Mouse (Mus musculus) neural tube, embryonic 12.5 days (tissue): ENCODE results near the gene Dapl1. TPM values are rescaled to one million over a fixed set of nuclear protein-coding genes. Genes with fewer than 3 reads are reported as not detected.
A peak's percentile ranks its signal among the peaks of the same experiment; 100 is the strongest.

Experiments used
- ATAC-seq: fragments of 200-750 bp; cut with Nextera tagmentation; 2 replicates; pipeline ENCODE4 v1.8.0; 2017; ENCODE audit warnings: low read depth, mild to moderate bottlenecking, moderate TSS enrichment, moderate library complexity; ENCODE audit not compliant: low FRiP score
- H3K27ac ChIP-seq: fragments of 300-500 bp; sonication (generic); 2 replicates; pipeline ENCODE4 v1.5.1; 2016
- H3K27me3 ChIP-seq: fragments of 300-500 bp; sonication (generic); replicated peaks from 2 replicates; pipeline ENCODE4 v1.6.1; 2016; ENCODE audit warnings: mild to moderate bottlenecking
- H3K36me3 ChIP-seq: fragments of 300-500 bp; sonication (generic); 2 replicates; pipeline ENCODE4 v1.6.1; 2016; ENCODE audit warnings: mild to moderate bottlenecking
- H3K4me1 ChIP-seq: fragments of 300-500 bp; sonication (generic); 2 replicates; pipeline ENCODE4 v1.6.1; 2016
- H3K4me2 ChIP-seq: fragments of 300-500 bp; sonication (generic); replicated peaks from 2 replicates; pipeline ENCODE4 v1.6.1; 2016; ENCODE audit warnings: mild to moderate bottlenecking
- H3K4me3 ChIP-seq: fragments of 300-500 bp; sonication (generic); 2 replicates; pipeline ENCODE4 v1.5.1; 2016
- H3K9ac ChIP-seq: fragments of 300-500 bp; sonication (generic); 2 replicates; pipeline ENCODE4 v1.6.1; 2016; ENCODE audit warnings: mild to moderate bottlenecking
- H3K9me3 ChIP-seq: fragments of 300-500 bp; sonication (generic); 2 replicates; pipeline ENCODE4 v1.6.1; 2016; ENCODE audit warnings: mild to moderate bottlenecking
- WGBS: fragments of 180-500 bp; shearing (Covaris S2); methylation state at CpG from one replicate; pipeline ENCODE4 v1.1.7; 2016; 5-methylcytosine and 5-hydroxymethylcytosine counted together
- polyA plus RNA-seq: library from polyadenylated mRNA; unstranded; fragments of >200 nt; fragmentation: Nextera tagmentation; extraction: Ambion mirVana; gene quantifications from 2 replicates; pipeline ENCODE4 v1.2.1, GENCODE M21; 2016

The Dapl1 gene
- polyA plus RNA-seq, 1 experiment from 2014 or later: not detected

DNA sequence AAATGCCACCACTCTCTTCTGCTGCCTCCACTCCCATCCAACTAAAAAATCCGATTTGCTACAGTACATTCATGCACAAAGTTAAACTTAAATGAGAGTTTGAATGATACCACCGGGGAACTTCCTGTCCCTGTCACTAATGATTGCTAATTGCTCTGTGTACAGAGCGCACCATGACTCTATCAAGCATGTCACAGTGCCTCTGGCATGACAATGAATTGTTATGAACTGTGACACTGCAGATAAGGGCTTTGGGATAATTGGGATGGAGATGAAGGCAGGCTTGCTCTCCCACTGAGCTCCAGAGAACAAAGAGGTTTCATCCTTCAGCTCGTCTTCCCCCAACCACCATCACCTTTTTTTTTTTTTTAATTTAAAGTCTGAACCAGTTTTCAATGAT lies 1.2 kb downstream of the Dapl1 start:
- H3K36me3 ChIP-seq: no peaks in the 10 kb centered on the region
- H3K4me1 ChIP-seq: no peaks in the 10 kb centered on the region
- ATAC-seq: peak; percentile 59; the same call in 1 of the 2 replicates
- H3K9me3 ChIP-seq: no peaks in the 10 kb centered on the region
- no peak overlapping the region for H3K9ac ChIP-seq
- H3K4me2 ChIP-seq: no peak overlapping the region
- 51% methylated on average over 4 of the region's 4 CpGs for WGBS
- H3K4me3 ChIP-seq: no peak overlapping the region
- H3K27me3 ChIP-seq: no peaks in the 10 kb centered on the region
- no peak overlapping the region for H3K27ac ChIP-seq

DNA sequence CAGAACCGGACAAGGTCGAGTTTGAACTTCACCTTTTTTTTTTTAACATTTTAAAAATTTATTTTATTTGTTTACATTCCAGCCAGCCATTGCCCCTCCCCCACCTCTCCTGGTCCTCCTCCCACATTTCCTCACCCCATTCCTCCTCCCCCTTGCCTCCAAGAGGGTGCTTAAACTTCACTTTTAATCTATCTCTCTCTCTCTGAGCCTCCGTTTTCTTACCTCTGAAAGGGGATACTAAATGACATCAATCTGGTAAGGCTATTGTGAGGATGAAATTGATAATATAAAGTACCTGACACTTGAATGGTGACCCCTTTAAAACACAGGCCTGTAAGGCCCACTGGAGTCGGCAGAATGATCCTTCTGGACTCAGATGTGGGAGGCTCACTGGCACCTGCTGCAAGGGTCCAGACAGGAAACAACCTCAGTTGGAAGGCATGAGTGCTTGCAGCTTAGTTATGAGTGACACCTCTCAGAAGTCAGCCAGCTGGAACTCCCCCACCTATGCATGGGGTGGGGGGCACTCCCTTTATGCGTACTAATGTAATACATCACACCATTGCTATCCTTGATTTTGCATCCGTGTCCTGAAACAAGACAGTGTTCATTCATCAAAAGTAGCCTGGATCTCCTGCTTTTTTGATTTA lies 1.9 kb downstream of the Dapl1 start:
- no peak for ATAC-seq
- no peaks in the 10 kb centered on the region for H3K36me3 ChIP-seq

DNA sequence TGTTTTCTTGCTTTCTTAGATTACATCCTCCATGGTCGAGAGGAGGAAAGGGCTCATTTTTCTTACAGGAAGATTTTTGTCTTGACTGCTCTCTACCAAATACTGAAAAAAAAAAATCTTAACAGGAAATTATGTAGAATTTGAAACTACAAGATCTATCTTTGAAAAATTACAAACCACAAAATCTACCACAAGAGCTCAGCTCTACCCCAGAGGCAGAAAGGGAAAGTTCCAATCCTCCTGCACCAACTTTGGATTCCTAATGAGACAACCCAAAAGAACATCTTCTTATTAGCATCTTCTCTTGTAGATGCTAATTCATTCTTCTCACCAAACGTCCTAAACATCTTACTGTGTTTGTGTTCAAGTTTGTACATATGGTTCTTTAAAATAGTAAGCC lies 3.8 kb downstream of the Dapl1 start:
- Histone ChIP-seq H3K36me3 (no peaks in the 10 kb centered on the region), H3K4me3 (no peak overlapping the region), H3K9ac (no peak overlapping the region), H3K9me3 (no peaks in the 10 kb centered on the region), H3K27me3 (no peaks in the 10 kb centered on the region), H3K27ac (no peak overlapping the region), H3K4me1 (no peaks in the 10 kb centered on the region), H3K4me2 (no peak overlapping the region)
- WGBS: 78% methylated on average over 2 of the region's 2 CpGs
- no peak for ATAC-seq

More for the DNA sequence above, 1.9 kb downstream of the Dapl1 start:
- WGBS: 75% methylated on average over 6 of the region's 6 CpGs
- Histone ChIP-seq H3K4me1 (no peaks in the 10 kb centered on the region), H3K4me3 (no peak overlapping the region), H3K9ac (no peak overlapping the region), H3K27me3 (no peaks in the 10 kb centered on the region), H3K27ac (no peak overlapping the region), H3K9me3 (no peaks in the 10 kb centered on the region), H3K4me2 (no peak overlapping the region)

DNA sequence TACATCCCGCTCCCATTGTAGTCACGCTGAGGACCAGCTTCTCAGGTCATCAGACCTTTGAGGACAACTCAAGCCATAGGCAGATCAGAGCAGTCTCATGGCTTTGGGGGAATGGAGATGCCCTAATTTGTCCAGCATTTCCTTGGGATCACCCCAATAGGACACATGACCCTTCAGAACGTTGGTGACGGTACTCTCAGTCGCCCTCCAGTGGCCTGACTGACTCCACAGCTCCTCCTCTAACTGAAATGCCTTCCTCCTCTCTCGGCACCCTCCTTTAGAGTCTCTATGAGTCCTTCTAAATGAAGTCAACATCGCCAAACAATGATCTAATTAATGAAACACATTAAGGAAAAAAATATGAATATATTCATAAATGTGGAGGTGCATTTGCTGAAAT lies 5.9 kb downstream of the Dapl1 start:
- Histone ChIP-seq H3K27me3 (no peaks in the 10 kb centered on the region), H3K4me3 (no peak overlapping the region), H3K9ac (no peak overlapping the region), H3K36me3 (no peaks in the 10 kb centered on the region), H3K27ac (no peak overlapping the region), H3K4me1 (no peaks in the 10 kb centered on the region), H3K9me3 (no peaks in the 10 kb centered on the region), H3K4me2 (no peak overlapping the region)
- 75% methylated on average over 7 of the region's 7 CpGs for WGBS
- ATAC-seq: no peak

DNA sequence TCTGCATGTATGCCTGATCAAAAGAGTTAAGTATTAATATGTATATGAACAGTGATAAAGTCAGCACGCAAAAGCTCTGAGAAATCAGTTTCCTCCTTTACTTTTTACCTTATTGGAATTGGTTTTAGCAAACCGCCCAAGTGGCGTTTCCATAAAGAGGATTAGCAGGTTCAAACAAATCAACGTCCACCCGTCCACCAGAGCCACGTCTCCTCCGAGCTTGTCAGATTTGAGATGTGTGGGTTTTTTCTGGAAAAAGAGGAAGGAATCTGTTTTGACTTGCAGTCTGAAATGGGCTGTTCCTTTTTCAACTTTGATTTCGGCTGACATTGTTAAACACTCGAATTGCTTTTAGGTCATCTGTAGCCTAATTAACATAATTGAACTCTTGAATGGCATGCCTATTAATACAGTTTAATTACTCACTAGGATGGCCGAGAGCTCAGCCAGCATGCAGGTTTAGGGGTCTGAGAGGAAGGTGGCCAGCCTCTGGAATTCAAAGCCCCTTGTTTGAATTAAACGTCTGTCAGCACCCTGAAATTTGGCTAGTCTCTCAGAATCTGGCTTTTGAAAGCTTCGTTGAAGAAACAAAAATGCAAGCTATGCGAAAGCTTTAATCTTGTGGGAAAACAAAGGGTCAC lies 9.1 kb downstream of the Dapl1 start:
- Histone ChIP-seq H3K4me2 (no peak overlapping the region), H3K9me3 (no peaks in the 10 kb centered on the region), H3K4me3 (no peak overlapping the region), H3K9ac (no peak overlapping the region), H3K36me3 (no peaks in the 10 kb centered on the region), H3K4me1 (no peaks in the 10 kb centered on the region), H3K27ac (no peak overlapping the region), H3K27me3 (no peaks in the 10 kb centered on the region)
- 55% methylated on average over 13 of the region's 13 CpGs for WGBS
- no peak for ATAC-seq

DNA sequence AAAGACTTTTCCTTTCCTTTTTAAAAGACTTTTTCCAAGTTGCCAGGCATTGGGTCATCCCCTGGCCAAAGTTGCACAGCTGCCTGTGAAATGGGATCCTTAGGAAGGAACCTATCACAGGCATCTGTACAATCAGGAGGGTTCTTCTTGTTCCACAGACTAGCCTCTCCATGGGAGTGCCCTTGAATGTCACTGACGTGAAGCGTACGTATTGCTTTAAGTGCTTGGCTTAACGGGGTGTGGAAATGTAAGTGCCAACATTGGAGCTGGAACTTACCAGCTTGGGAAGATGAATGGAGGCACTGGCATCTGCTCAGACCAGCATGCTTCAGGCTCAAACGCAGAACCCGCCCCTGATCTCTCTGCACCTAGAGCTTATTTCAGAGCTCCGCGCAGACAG lies 14.7 kb downstream of the Dapl1 start:
- no peaks in the 10 kb centered on the region for H3K27me3 ChIP-seq
- 90% methylated on average over 8 of the region's 8 CpGs for WGBS
- H3K36me3 ChIP-seq: no peaks in the 10 kb centered on the region
- no peak for ATAC-seq
- H3K4me3 ChIP-seq: no peak overlapping the region
- no peak overlapping the region for H3K27ac ChIP-seq
- no peaks in the 10 kb centered on the region for H3K9me3 ChIP-seq
- no peak overlapping the region for H3K4me2 ChIP-seq
- H3K4me1 ChIP-seq: no peaks in the 10 kb centered on the region
- H3K9ac ChIP-seq: no peak overlapping the region

DNA sequence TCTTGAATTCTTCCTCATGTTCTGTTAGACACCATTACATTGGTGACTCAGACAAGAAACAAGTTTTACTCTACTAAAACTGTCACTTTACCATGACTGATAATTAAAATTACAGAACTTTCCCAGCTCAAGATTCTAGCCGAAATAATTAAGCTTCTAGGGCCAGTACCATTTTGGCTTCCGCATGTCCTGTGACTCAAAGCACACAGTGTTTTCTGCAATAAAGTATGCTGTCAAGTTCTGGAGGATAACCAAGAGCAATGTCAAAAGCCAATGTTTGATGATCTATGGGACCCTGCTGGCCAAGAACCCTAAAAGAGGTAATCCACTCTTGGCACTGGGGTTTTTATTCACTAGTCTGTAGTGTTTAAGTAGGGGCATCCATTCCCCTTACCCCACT lies 15.3 kb downstream of the Dapl1 start:
- ATAC-seq: no peak
- 89% methylated on average over 2 of the region's 2 CpGs for WGBS

DNA sequence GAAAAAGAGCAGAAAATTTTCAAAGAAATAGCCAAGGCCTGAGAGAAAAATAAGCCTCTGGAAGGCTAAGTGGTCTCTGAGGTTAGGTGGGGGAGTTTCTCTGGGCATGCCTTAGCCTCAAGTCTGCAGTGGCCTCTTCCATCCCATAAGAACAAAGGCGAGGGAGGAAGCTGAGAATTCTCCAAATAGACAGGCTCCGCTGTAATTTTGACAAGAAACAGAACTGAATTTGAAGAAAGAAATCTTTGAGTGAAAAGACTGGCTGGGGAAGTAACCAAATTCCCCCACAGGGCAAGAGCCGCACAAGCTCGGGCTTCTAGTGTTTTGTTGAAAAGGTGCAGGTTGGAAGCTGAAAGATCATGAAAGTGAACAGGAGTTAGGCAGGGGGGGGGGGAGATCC lies 24.6 kb downstream of the Dapl1 start:
- WGBS: 83% methylated on average over 4 of the region's 4 CpGs
- no peak for ATAC-seq
- Histone ChIP-seq H3K9me3 (peaks cover 5% of the 10 kb centered on the region; the same call in 1 of the 2 replicates), H3K27ac (no peak overlapping the region), H3K4me3 (no peak overlapping the region), H3K9ac (no peak overlapping the region), H3K27me3 (no peaks in the 10 kb centered on the region), H3K4me2 (no peak overlapping the region), H3K36me3 (no peaks in the 10 kb centered on the region), H3K4me1 (peaks cover 4% of the 10 kb centered on the region; the same call in 1 of the 2 replicates)

More for the DNA sequence above, 15.3 kb downstream of the Dapl1 start:
- Histone ChIP-seq H3K9me3 (no peaks in the 10 kb centered on the region), H3K27ac (no peak overlapping the region), H3K9ac (no peak overlapping the region), H3K27me3 (no peaks in the 10 kb centered on the region), H3K4me2 (no peak overlapping the region), H3K4me3 (no peak overlapping the region), H3K36me3 (no peaks in the 10 kb centered on the region), H3K4me1 (no peaks in the 10 kb centered on the region)

DNA sequence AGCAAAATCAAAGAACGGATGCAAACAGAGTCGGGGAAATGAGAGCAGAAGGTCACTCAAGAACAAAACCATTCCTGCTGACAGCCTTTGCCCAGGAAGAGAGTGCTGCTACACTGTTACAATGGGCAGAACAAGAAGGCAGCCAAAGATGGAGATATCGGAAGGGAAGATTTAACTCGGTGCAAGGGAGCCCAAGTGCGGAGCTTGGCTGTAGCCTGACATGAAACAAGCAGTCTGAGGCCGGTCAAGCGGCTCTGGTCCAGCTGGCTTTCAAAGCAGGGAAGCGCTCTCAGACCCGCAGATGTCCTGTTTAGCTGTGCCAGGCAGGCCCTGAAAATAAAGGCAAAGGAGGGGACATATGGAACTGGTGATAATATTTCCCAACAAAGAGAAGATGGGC lies 26.0 kb downstream of the Dapl1 start:
- no peak overlapping the region for H3K9ac ChIP-seq
- ATAC-seq: no peak
- H3K4me3 ChIP-seq: no peak overlapping the region

DNA sequence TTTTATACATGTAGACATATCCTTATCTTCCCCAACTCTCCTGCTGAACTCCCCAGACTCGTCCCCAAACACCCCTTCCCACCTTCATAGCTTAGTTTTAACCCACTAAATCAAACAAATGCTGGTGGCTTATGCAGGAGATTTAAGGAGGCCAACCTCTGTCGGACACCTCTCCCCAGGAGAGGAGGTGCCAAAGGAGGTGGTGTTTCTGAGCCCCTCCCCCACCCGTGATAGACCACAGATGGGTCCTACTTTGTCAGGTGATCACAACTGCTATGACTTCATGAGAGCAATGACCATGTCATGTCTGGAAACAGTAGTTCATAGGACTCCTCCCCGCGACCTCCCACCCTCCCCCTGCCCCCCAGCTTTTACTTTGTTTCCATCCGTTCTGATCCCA lies 26.4 kb downstream of the Dapl1 start:
- H3K9ac ChIP-seq: no peak overlapping the region
- ATAC-seq: no peak
- no peaks in the 10 kb centered on the region for H3K36me3 ChIP-seq
- peaks cover 4% of the 10 kb centered on the region; the same call in 1 of the 2 replicates for H3K9me3 ChIP-seq
- no peak overlapping the region for H3K4me3 ChIP-seq
- H3K27me3 ChIP-seq: no peaks in the 10 kb centered on the region
- 76% methylated on average over 6 of the region's 6 CpGs for whole genome bisulfite sequencing
- H3K4me2 ChIP-seq: no peak overlapping the region
- no peak overlapping the region for H3K27ac ChIP-seq
- H3K4me1 ChIP-seq: peaks cover 4% of the 10 kb centered on the region; the same call in 1 of the 2 replicates

More for the DNA sequence above, 26.0 kb downstream of the Dapl1 start:
- Histone ChIP-seq H3K9me3 (peaks cover 5% of the 10 kb centered on the region; the same call in 1 of the 2 replicates), H3K36me3 (no peaks in the 10 kb centered on the region), H3K27me3 (no peaks in the 10 kb centered on the region), H3K27ac (no peak overlapping the region), H3K4me1 (peaks cover 4% of the 10 kb centered on the region; the same call in 1 of the 2 replicates), H3K4me2 (no peak overlapping the region)
- 64% methylated on average over 9 of the region's 9 CpGs for WGBS

DNA sequence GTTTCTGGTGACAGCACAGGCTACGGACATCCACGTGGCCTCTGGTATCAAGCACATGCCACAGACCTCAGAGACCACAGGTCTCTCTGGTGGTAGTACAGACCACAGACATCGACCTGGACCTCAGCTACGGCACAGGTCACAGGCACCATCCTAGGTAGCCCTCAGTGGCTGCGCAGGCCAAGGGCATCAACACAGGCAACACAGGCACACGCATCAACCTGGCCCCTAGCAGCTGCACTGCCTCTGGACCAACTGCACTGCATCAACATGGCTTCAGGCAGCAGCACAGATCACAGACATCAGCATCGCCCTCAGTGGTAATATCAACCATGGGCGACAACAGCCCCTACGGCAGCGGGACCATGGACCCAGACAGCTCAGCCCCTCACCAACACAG lies 36.2 kb downstream of the Dapl1 start:
- WGBS: 94% methylated on average over 10 of the region's 10 CpGs
- no peaks in the 10 kb centered on the region for H3K27me3 ChIP-seq
- no peak overlapping the region for H3K4me2 ChIP-seq
- no peaks in the 10 kb centered on the region for H3K9me3 ChIP-seq
- ATAC-seq: no peak
- H3K27ac ChIP-seq: no peak overlapping the region
- H3K9ac ChIP-seq: no peak overlapping the region
- no peaks in the 10 kb centered on the region for H3K36me3 ChIP-seq
- no peak overlapping the region for H3K4me3 ChIP-seq
- no peaks in the 10 kb centered on the region for H3K4me1 ChIP-seq

DNA sequence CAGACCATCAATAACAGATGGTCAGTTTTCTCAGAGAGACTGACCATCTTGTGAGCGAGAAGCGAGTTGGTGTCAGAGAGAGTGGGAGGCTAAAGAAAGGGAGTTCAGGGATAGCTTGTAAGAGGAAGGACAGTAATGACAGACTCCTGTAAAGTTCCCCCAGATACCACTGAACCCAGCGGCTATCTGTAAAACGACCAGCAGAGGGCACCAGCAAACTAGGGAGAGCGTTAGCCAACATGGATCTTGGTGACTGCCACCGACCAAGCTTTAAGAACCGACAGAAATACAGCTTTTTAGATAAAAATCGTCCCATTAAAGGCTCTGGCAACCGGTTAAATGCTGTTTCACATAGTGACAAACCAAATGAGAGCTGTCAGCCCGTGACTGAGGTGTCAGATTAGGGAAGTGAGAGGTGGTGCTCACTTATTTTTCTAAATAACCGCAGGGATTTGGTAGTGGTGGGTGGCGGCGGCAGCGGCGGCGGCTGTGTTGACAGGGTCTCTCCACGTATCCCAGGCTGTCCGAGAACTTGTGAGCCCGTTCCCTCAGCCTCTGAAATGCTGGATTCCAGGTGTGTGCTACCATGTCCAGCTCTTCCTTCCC lies 37.7 kb downstream of the Dapl1 start:
- Histone ChIP-seq H3K4me1 (no peaks in the 10 kb centered on the region), H3K4me3 (peak overlapping the region; percentile 9; the same call in 1 of the 2 replicates), H3K9ac (peak overlapping the region; percentile 21; the same call in 1 of the 2 replicates), H3K9me3 (no peaks in the 10 kb centered on the region), H3K27ac (no peak overlapping the region; the same call in 1 of the 2 replicates), H3K27me3 (no peaks in the 10 kb centered on the region), H3K36me3 (no peaks in the 10 kb centered on the region), H3K4me2 (peak overlapping the region; percentile 49)
- peak; percentile 79 for ATAC-seq
- 18% methylated on average over 19 of the region's 19 CpGs for WGBS
